Mouse (Mus musculus) mouse trophoblast stem cell (cell line): Measurements from ENCODE around the gene Mymx.

Experiments
- in situ Hi-C, 2 experiments: fragments of 300-500 bp; cut with MseI, MboI; formaldehyde crosslinking; loops; 2 replicates in 1 of 2; 3 replicates in 1 of 2; pipeline ENCODE4 v1.15.1; 2025

Gene Mymx

DNA sequence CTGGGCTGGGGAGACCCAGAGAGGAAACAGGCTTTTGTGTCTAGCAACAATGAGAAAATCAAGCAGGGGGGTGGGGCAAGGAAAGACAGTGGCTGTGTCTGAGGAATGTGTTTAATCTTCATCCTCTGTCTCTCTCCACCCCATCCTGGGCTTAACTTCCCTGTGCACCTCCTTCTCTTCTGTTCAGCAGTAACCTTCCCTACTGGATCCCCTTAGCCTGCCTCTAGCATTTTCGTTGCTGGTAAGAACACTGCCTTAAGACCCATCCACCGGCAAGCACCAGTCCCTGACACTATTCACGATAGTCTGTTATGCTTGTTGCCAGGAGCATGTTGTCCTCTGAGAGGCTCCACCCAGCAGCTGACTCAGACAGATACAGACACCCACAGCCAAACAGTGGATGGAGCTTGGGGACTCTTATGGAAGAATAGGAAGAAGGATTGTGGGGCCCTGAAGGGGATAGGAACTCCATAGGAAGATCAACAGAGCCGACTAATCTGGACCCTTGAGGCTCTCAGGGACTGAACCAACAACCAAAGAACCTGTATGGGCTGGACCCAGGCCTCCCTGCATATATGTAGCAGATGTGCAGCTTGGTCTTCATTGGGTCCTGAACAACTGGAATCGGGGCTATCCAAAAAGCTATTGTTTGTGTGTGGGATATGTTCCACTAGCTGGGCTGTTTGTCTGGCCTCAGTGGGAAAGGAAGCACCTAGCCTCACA, 8.4 kb upstream of the Mymx start:
- in situ Hi-C loops: no loop called here

- in situ Hi-C loops: no loop called here
These were observed 6.5 kb upstream of the Mymx start for GRCm38 (mm10) chr17:45608396-45608795.

DNA sequence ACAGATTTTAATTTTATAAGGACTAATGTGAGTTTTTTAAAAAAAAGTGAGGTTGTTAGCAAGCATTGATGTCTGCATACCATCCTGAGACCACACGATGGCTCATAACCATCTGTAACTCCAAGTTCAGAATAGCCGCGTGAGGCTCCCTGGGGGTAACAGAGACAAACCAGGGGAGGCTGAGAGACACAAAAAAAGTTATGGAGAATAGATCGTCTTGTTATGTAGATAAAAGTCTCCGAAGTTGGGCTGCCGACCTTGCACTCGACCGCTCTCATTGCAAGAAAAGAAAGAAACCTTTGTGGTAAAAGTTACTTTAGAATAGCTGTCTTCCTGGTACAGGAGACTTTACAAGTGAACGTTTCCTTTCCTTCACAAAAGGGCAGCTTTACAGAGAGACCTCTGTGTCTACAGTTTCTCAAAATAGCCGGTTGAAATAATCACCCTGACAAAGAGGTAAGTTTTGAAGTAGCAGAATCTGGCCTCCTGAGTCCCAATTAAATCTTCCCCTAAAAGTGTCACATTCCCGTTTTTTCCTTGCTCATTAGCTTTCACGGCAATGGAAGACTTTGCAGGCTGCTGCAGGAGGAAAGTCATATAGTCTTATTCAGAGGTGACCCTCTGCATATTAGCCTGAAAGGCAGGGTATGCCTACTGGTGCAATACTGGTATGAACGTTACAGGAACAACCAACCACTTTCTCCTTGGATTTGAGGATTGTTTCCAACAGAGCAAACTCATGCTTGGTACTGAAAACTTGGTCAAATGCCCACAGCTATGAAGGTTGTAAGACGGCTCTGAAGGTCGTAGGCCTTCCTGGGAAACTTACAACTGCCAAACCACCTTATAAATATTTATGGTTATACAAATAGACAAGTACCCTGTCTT, 5.3 kb upstream of the Mymx start:
- in situ Hi-C loops: no loop called here

DNA sequence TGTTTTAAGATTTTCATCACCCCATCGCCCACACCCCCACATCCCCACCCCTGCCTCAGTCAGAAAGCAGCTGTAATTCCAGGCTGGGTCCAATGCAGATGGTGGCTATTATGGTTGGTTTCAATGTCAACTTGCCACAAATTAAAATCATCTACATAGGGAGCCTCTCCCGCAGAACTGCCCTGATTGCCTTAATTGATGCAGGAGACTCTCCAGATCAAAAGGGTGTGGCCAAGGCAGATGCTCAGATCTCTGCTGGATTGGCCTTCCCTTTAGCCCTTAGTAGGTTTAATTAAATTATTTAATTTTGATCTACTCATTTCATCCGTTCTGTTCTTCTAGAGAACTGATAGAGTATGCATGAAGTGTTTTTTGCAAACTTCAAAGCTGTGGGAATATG, 1.1 kb upstream of the Mymx start:
- in situ Hi-C loops: no loop called here

DNA sequence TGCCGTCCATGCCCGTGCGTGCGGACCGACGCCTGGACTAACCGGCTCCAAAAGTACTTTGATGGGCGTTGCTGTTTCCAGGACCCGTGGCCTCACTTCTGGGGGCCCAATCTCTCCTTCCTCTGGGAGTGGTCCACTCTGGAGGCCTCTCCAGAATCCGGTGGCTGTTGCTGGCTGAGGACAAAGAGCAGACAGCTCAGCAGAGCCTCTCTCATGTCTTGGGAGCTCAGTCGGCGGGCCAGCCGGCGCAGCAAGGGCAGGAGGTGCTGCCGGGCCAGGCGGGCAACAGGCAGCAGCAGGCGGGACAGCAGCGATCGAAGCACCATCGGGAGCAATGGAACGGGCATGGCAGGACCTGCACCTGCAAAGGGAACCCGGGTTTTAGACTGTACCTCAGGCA, 577 bp downstream of the Mymx start:
- in situ Hi-C loops: no loop called here

- in situ Hi-C loops: no loop called here
These were observed 1.6 kb downstream of the Mymx start for GRCm38 (mm10) chr17:45600267-45600666.

GRCm38 (mm10) chr17:45599446-45600242, 2.3 kb downstream of the Mymx start, which contains the start of gene Slc29a1:
Gene Slc29a1, minus strand, starts transcription at chr17:45599606.
- in situ Hi-C loops: no loop called here

GRCm38 (mm10) chr17:45598891-45599290, 3.0 kb downstream of the Mymx start:
- in situ Hi-C loops: no loop called here

GRCm38 (mm10) chr17:45598376-45598775, 3.5 kb downstream of the Mymx start:
- in situ Hi-C loops: no loop called here

- in situ Hi-C loops: no loop called here
These were observed 4.1 kb downstream of the Mymx start for GRCm38 (mm10) chr17:45597787-45598186.

GRCm38 (mm10) chr17:45596631-45597396, 5.1 kb downstream of the Mymx start:
- in situ Hi-C loops: no loop called here

DNA sequence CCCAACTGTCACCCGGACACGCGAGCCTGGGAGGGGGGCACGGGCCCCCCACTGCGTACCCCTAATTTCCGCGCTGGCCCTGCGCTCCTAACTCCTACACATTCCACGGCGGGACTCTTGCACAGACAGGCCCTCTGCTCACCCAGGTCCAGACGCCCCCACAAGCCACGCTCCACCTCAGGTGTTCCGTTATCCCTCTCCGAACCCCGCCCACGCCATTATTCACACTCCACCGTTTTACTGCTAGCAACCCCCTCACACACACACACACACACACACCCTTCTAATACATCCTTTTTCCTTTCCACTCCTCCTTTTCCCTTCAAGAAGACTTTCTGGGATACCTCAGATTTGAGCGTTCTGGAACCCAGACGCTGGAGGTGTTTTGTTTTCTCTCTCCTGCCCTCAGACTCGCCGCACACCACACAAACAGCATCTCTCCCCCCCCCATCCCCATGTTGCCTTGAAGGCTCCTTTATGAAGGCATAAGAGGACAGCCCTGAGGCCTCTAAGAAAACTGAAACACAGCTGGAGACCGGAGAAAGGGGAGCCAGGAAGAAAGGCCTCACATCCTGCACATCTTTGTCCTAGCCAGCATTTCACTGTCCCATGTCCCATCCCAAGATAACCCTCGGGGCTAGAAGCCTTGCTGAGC, 6.0 kb downstream of the Mymx start:
- in situ Hi-C loops: no loop called here

DNA sequence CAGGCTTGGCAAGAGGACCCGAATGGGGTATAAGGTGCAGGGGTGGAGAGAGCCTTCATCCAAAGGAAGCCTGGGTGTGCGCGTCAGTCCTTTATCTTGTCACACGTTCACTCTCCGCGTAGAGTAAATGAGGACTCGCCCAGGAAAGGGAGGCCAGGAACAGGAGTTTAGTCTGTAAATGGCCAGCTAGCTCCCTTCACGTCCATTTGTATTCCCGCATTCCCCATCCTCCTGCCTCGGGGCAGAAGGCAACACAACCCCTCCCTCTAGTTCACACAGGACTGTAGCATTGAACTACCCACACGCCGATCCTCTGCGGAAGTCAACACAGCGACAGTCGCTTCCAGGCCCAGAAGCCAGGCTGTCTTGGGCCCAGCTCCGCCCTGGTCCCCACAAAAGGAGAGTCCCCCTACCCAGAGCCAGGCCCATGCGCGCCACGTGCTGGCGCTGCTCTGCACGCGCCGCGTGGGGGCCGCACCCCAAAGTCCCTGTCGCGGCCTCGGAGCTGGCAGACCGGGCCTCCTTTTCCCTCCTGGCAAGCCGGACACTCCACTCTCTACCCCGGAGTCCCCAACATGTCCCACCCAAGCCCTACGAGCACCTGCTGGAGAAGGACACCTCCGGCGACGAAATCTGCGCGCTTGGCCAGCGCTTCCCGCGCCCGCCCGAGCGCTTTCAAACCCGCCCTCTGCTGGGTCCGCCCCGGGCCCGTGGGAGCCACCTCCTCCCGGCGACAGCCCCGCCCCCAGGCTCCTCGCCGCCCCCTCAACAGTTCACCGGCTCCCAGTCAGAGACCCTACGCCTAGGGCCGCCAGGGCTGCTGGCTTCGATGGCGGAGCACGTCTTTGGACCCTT, 6.8 kb downstream of the Mymx start:
- in situ Hi-C loops: no loop called here

GRCm38 (mm10) chr17:45594195-45594594, 7.7 kb downstream of the Mymx start:
- in situ Hi-C loops: no loop called here

GRCm38 (mm10) chr17:45593479-45593878, 8.4 kb downstream of the Mymx start:
- in situ Hi-C loops: no loop called here

- in situ Hi-C loops: no loop called here
These were observed 9.1 kb downstream of the Mymx start for GRCm38 (mm10) chr17:45592606-45593431.

DNA sequence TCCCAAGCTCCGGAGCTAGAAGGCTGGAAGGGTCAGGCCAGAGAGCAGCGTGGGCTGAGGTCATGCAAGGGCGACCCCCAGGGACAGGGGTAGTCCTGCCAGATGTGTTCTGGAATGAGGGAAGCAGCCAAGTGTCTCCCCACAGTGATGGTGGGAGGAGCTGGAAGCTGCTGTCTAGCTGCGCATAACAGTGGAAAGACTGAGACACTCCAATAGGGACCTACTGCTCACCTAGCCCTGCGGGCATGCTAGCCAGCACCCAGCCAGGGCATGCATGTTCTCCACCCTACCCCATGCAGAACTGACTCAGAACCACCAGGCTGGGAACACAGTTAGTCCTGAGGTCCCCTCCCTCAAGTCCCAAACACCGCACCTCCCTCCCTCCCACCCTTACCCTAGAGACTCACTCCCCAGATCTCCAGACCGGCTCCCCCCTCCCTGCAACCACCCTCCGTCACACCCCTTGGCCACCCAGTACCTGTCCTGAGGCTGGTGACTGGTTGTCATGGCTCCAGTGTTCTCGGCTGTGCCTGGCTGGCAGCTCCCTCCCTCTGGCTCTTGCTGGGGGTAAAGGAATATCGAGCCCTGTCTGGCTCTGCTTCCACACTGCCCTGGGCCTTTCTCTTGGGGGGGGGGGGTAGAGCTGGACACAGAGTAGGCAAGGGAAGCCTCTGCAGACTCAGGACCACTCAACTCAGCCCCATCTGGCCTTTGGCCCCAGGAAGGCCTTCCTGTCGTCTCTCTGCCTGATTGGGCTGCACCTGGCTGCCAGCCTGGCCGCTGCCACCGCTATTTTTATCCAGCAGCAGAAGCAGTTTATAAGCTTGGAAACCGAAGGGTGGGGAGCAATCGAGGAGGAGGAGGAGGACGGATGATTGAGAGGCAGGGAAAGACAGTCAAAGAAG, 9.9 kb downstream of the Mymx start:
- in situ Hi-C loops: no loop called here

- in situ Hi-C loops: no loop called here
These were observed 11.5 kb downstream of the Mymx start for GRCm38 (mm10) chr17:45590410-45590809.
